Mouse (Mus musculus) spleen, adult 2 months (tissue): ENCODE measurements around the gene Dnpep.

ENCODE experiments used
- CTCF ChIP-seq: fragments of 200-500 bp; IDR thresholded peaks from 2 replicates; pipeline ENCODE4 v1.5.1; 2011; ENCODE audit warnings: mild to moderate bottlenecking, inconsistent platforms; ENCODE audit not compliant: insufficient read depth, insufficient read length, insufficient replicate concordance; ENCODE audit errors: extremely low read depth
- POLR2A ChIP-seq: fragments of 200-500 bp; IDR thresholded peaks from 2 replicates; pipeline ENCODE4 v1.6.1; 2011; ENCODE audit warnings: low read depth, low read length, inconsistent platforms

DNA sequence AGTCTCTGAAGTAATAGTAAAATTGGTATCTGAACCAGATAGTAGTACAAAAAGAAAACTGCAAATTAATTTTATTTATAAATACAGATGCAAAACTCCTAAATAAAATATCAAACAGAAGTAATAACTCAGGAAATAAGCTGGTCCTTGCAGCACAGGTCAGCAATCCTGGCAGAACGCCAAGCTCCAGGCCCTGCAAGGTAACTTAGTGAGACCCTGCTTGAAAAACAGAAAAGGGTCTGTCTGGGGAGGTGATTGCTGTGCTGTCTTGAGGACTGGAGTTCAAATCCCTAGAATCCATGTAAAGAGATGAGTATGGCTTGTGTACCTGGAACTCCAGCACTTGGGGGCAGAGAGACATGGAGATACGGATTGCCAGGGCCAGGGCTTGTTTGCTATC lies 13.1 kb downstream of the Dnpep start:
- TF ChIP-seq POLR2A, result no peak
- TF ChIP-seq CTCF, result no peak
